In the genomic region with DNA sequence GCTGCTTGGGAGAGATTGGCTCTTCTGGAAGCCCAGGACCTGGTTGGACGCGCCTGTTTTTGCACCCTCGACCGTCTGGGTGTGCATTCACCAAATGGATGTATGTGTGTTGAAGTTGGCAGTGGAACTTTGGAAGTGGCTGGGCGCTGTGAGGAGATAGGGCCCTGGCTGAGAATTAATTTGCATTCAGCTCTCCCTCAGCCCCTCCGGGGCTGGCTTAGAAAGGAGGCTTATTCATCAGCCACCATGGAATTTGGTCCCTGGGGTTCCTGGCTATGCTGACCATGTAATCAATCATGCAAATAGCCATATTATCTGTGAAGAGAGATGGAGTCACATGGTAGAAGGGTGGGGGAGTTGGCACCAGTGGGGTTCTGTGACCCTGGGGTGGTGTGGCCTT, we compare ENCODE assay signal across 26 mouse cellular contexts.
"Had no signal": no experiment of that assay in that cellular context is flagged by ENCODE, and none has a peak within 500 bp of the region (broad histone marks: within the 10 kb centered on the region; RNA-seq: fewer than 3 reads in every experiment).

No protein-coding gene starts in this region.

- H3K27me3 ChIP-seq: midbrain, embryonic 15.5 days; neural tube, embryonic 15.5 days had no signal

- ATAC-seq: liver, embryonic 12.5 days; midbrain, embryonic 15.5 days had no signal

- H3K4me2 ChIP-seq: limb, embryonic 13.5 days; liver, embryonic 12.5 days; liver, embryonic 15.5 days; lung, embryonic 15.5 days; midbrain, embryonic 15.5 days; neural tube, embryonic 12.5 days; neural tube, embryonic 15.5 days had no signal

- H3K4me3 ChIP-seq: left cerebral cortex, adult 2 months; limb, embryonic 10.5 days; limb, embryonic 13.5 days; liver, embryonic 12.5 days; liver, embryonic 15.5 days; lung, embryonic 15.5 days; midbrain, embryonic 10.5 days; midbrain, embryonic 15.5 days; neural tube, embryonic 12.5 days; neural tube, embryonic 15.5 days had no signal

- H3K4me1 ChIP-seq: limb, embryonic 13.5 days; liver, embryonic 15.5 days; megakaryocyte, embryonic 14.5 days; midbrain, embryonic 15.5 days had no signal

- H3K27ac ChIP-seq: kidney, postnatal 0 days; left cerebral cortex, adult 2 months; limb, embryonic 10.5 days; limb, embryonic 13.5 days; liver, embryonic 12.5 days; liver, embryonic 15.5 days; lung, embryonic 15.5 days; midbrain, embryonic 10.5 days; midbrain, embryonic 15.5 days; neural tube, embryonic 12.5 days; neural tube, embryonic 15.5 days; stomach, postnatal 0 days had no signal

- H3K36me3 ChIP-seq: limb, embryonic 10.5 days; limb, embryonic 13.5 days; liver, embryonic 12.5 days; liver, embryonic 15.5 days; lung, embryonic 15.5 days; midbrain, embryonic 10.5 days; midbrain, embryonic 15.5 days; neural tube, embryonic 12.5 days; neural tube, embryonic 15.5 days had no signal

- DNase-seq: kidney, adult 2 months; kidney, postnatal 36 days; layer of hippocampus, postnatal 36 days; liver; lung, adult 18-20 months; lung, postnatal 10 days; lung, postnatal 36 days; right cerebral cortex, adult 18-20 months; right cerebral cortex, postnatal 14 days; right cerebral cortex, postnatal 4 days; thymus, adult 2 months; thymus, postnatal 14 days; thymus, postnatal 4 days had no signal

- H3K9ac ChIP-seq: limb, embryonic 13.5 days; liver, embryonic 12.5 days; liver, embryonic 15.5 days; lung, embryonic 15.5 days; midbrain, embryonic 15.5 days; neural tube, embryonic 12.5 days; neural tube, embryonic 15.5 days had no signal

- H3K9me3 ChIP-seq: limb, embryonic 10.5 days; limb, embryonic 13.5 days; liver, embryonic 12.5 days; liver, embryonic 15.5 days; lung, embryonic 15.5 days; megakaryocyte, embryonic 14.5 days; midbrain, embryonic 10.5 days; midbrain, embryonic 15.5 days; neural tube, embryonic 12.5 days; neural tube, embryonic 15.5 days had no signal
